Mouse (Mus musculus) forebrain, postnatal 0 days (tissue): ENCODE data around the gene Naa25. TPM values are rescaled to one million over a fixed set of nuclear protein-coding genes. Genes with fewer than 3 reads are reported as not detected.

Source experiments
- ATAC-seq: fragments of 200-750 bp; cut with Nextera tagmentation; 2 replicates; pipeline ENCODE4 v1.8.0; 2017; ENCODE audit warnings: mild to moderate bottlenecking, moderate library complexity
- DNase-seq: peaks from one replicate; pipeline ENCODE4 v3.0.0-alpha.2; 2015
- H3K27ac ChIP-seq: fragments of 300-500 bp; sonication (generic); 2 replicates; pipeline ENCODE4 v1.5.1; 2014; ENCODE audit warnings: low read depth, mild to moderate bottlenecking, antibody characterized with exemption, low read length, moderate library complexity, mixed read lengths
- H3K27me3 ChIP-seq: fragments of 300-500 bp; sonication (generic); 2 replicates; pipeline ENCODE4 v1.6.1; 2014; ENCODE audit warnings: mild to moderate bottlenecking, low read length, mixed read lengths; ENCODE audit not compliant: insufficient read depth
- H3K36me3 ChIP-seq: fragments of 300-500 bp; sonication (generic); 2 replicates; pipeline ENCODE4 v1.6.1; 2014; ENCODE audit warnings: mild to moderate bottlenecking, moderate library complexity; ENCODE audit not compliant: insufficient read depth
- H3K4me1 ChIP-seq: fragments of 300-500 bp; sonication (generic); 2 replicates; pipeline ENCODE4 v1.6.1; 2014; ENCODE audit warnings: antibody characterized with exemption; ENCODE audit not compliant: insufficient read depth
- H3K4me2 ChIP-seq: fragments of 300-500 bp; sonication (generic); 2 replicates; pipeline ENCODE4 v1.6.1; 2014; ENCODE audit warnings: low read depth, mild to moderate bottlenecking, moderate library complexity
- H3K4me3 ChIP-seq: fragments of 300-500 bp; sonication (generic); 2 replicates; pipeline ENCODE4 v1.5.1; 2014; ENCODE audit warnings: low read depth, low read length, mixed read lengths
- H3K9ac ChIP-seq: fragments of 300-500 bp; sonication (generic); 2 replicates; pipeline ENCODE4 v1.6.1; 2014; ENCODE audit warnings: mild to moderate bottlenecking
- H3K9me3 ChIP-seq: fragments of 300-500 bp; sonication (generic); 2 replicates; pipeline ENCODE4 v1.6.1; 2016; ENCODE audit warnings: low read length
- CTCF ChIP-seq: sonication (generic); IDR thresholded peaks from 2 replicates; pipeline ENCODE4 v1.5.1; 2016; ENCODE audit warnings: antibody characterized with exemption, control low read depth, low read depth
- WGBS: fragments of 180-500 bp; shearing (Covaris S2); extraction: QIAGEN DNeasy Blood & Tissue Kit; methylation state at CpG from one replicate; pipeline ENCODE4 v1.1.7; 2014; 5-methylcytosine and 5-hydroxymethylcytosine counted together
- polyA plus RNA-seq: library from polyadenylated mRNA; unstranded; fragments of >200 nt; fragmentation: Nextera tagmentation; extraction: Ambion mirVana; gene quantifications from 2 replicates; pipeline ENCODE4 v1.2.1, GENCODE M21; 2015
- total RNA-seq: library from RNA; depleted of rRNA; stranded (reverse); fragments of >200 nt; gene quantifications from 2 replicates; pipeline ENCODE4 v1.2.3, GENCODE M21; 2014

Gene Naa25
- total and polyA plus RNA-seq, 2 experiments from 2014 or later: 44.1 to 45.9 TPM

- Histone ChIP-seq H3K36me3 (peaks cover 23% of the 10 kb centered on the region), H3K9me3 (no peaks in the 10 kb centered on the region), H3K4me3 (peak overlapping the region; percentile 86), H3K27ac (peak overlapping the region; percentile 86), H3K4me1 (no peaks in the 10 kb centered on the region), H3K9ac (peak overlapping the region; percentile 89), H3K4me2 (peak overlapping the region; percentile 59), H3K27me3 (no peaks in the 10 kb centered on the region)
- ATAC-seq: peak; percentile 64
- 6% methylated on average over 31 of the region's 47 CpGs for WGBS
- no peak for TF ChIP-seq CTCF
- DNase-seq: peak; percentile 74
Measured at GRCm38 (mm10) chr5:121384757-121385460, 12.8 kb upstream of the Naa25 start.

GRCm38 (mm10) chr5:121385461-121386119 lies 12.1 kb upstream of the Naa25 start, which contains the start of gene Trafd1:
Gene Trafd1 (minus strand): TSS chr5:121385632.
- WGBS: under 1% methylated on average over 33 of the region's 45 CpGs
- Histone ChIP-seq H3K4me2 (peak within 1 kb of the TSS; percentile 59), H3K27ac (peak within 1 kb of the TSS; percentile 86), H3K9me3 (no peaks in the 10 kb centered on the region), H3K9ac (peak within 1 kb of the TSS; percentile 89), H3K4me3 (peak within 1 kb of the TSS; percentile 86), H3K36me3 (peaks cover 17% of the 10 kb centered on the region), H3K27me3 (no peaks in the 10 kb centered on the region), H3K4me1 (no peaks in the 10 kb centered on the region)
- peak; percentile 95 for ATAC-seq
- DNase-seq: peak; percentile 95
- TF ChIP-seq CTCF: no peak

- Histone ChIP-seq H3K36me3 (peaks cover 11% of the 10 kb centered on the region; the same call in 1 of the 2 replicates), H3K4me1 (no peaks in the 10 kb centered on the region), H3K4me2 (peak overlapping the region; percentile 59), H3K27ac (peak overlapping the region; percentile 47; the same call in 1 of the 2 replicates), H3K9me3 (no peaks in the 10 kb centered on the region), H3K27me3 (no peaks in the 10 kb centered on the region), H3K9ac (peak overlapping the region; percentile 89), H3K4me3 (peak overlapping the region; percentile 86)
- no peak for TF ChIP-seq CTCF
- WGBS: 29% methylated on average over 22 of the region's 22 CpGs
- DNase-seq (no peak), ATAC-seq (no peak; the same call in 1 of the 2 replicates)
Measured at GRCm38 (mm10) chr5:121386120-121386909, 11.4 kb upstream of the Naa25 start.

GRCm38 (mm10) chr5:121387126-121387525 lies 10.6 kb upstream of the Naa25 start:
- WGBS: 62% methylated on average over 4 of the region's 4 CpGs
- no peak for ATAC-seq
- TF ChIP-seq CTCF: no peak
- no peak overlapping the region for H3K9ac ChIP-seq
- peaks cover 4% of the 10 kb centered on the region; the same call in 1 of the 2 replicates for H3K36me3 ChIP-seq
- H3K4me2 ChIP-seq: no peak overlapping the region
- no peak overlapping the region for H3K27ac ChIP-seq
- H3K9me3 ChIP-seq: no peaks in the 10 kb centered on the region
- H3K27me3 ChIP-seq: no peaks in the 10 kb centered on the region
- no peaks in the 10 kb centered on the region for H3K4me1 ChIP-seq
- DNase-seq: no peak
- H3K4me3 ChIP-seq: no peak overlapping the region

GRCm38 (mm10) chr5:121389106-121389505 lies 8.6 kb upstream of the Naa25 start:
- no peak for TF ChIP-seq CTCF
- WGBS: 38% methylated on average over 7 of the region's 7 CpGs

GRCm38 (mm10) chr5:121389691-121390090 lies 8.0 kb upstream of the Naa25 start:
- no peak overlapping the region for H3K27ac ChIP-seq
- no peak for TF ChIP-seq CTCF

More at GRCm38 (mm10) chr5:121389106-121389505, 8.6 kb upstream of the Naa25 start:
- no peak overlapping the region for H3K9ac ChIP-seq
- H3K27ac ChIP-seq: no peak overlapping the region
- H3K27me3 ChIP-seq: no peaks in the 10 kb centered on the region
- no peak overlapping the region for H3K4me3 ChIP-seq
- H3K9me3 ChIP-seq: no peaks in the 10 kb centered on the region
- ATAC-seq (no peak), DNase-seq (no peak)
- H3K36me3 ChIP-seq: no peaks in the 10 kb centered on the region
- H3K4me2 ChIP-seq: no peak overlapping the region
- no peaks in the 10 kb centered on the region for H3K4me1 ChIP-seq

More at GRCm38 (mm10) chr5:121389691-121390090, 8.0 kb upstream of the Naa25 start:
- ATAC-seq: no peak
- Histone ChIP-seq H3K9me3 (no peaks in the 10 kb centered on the region), H3K4me2 (no peak overlapping the region), H3K9ac (no peak overlapping the region), H3K4me1 (no peaks in the 10 kb centered on the region), H3K4me3 (no peak overlapping the region), H3K36me3 (no peaks in the 10 kb centered on the region), H3K27me3 (no peaks in the 10 kb centered on the region)
- DNase-seq: no peak
